Mouse (Mus musculus): ENCODE results near the gene Ndufb10. TPM values are rescaled to one million over a fixed set of nuclear protein-coding genes. Genes with fewer than 3 reads are reported as not detected.
A peak's percentile ranks its signal among the peaks of the same experiment; 100 is the strongest.

Ndufb10 gene
- total RNA-seq, 2 experiments from 2014 or later = 196 to 198 TPM

- intact Hi-C loops (cut with DNase I) = no loop called here
Observed at GRCm38 (mm10) chr17:24716166-24716682, 8.1 kb downstream of the Ndufb10 start.

GRCm38 (mm10) chr17:24715556-24715955 is 8.7 kb downstream of the Ndufb10 start:
- DNase-seq (ENCODE audit: low spot score in 2 of 2) = no peak
- intact Hi-C loops (cut with DNase I) = no loop called here

More at GRCm38 (mm10) chr17:24716166-24716682, 8.1 kb downstream of the Ndufb10 start:
- DNase-seq (ENCODE audit: low spot score in 2 of 2) = no peak

DNA sequence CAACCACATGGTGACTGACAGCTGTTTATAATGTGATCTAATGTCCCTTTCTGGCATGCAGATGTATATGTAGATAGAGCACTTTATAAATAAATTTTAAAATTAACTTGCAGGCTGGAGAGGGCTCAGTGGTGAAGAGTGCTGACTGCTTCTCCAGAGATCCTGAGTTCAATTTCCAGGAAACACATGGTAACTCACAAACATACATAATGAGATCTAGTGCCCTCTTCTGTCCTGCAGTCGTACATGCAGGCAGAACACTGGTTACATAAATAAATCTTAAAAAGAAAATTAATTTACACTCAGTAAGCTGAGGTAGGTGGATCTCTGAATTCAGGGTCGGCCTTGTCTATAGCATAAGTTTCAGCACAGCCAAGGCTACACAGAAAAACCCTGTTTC is 15.6 kb downstream of the Ndufb10 start:
- intact Hi-C loops (cut with DNase I) = no loop called here
- peak in 1 of 2 experiments; percentile 31 for DNase-seq (ENCODE audit: low spot score in 2 of 2)

- intact Hi-C loops (cut with DNase I) = no loop called here
- no peak for DNase-seq (ENCODE audit: low spot score in 2 of 2)
Observed at GRCm38 (mm10) chr17:24707801-24708425, 16.4 kb downstream of the Ndufb10 start.

DNA sequence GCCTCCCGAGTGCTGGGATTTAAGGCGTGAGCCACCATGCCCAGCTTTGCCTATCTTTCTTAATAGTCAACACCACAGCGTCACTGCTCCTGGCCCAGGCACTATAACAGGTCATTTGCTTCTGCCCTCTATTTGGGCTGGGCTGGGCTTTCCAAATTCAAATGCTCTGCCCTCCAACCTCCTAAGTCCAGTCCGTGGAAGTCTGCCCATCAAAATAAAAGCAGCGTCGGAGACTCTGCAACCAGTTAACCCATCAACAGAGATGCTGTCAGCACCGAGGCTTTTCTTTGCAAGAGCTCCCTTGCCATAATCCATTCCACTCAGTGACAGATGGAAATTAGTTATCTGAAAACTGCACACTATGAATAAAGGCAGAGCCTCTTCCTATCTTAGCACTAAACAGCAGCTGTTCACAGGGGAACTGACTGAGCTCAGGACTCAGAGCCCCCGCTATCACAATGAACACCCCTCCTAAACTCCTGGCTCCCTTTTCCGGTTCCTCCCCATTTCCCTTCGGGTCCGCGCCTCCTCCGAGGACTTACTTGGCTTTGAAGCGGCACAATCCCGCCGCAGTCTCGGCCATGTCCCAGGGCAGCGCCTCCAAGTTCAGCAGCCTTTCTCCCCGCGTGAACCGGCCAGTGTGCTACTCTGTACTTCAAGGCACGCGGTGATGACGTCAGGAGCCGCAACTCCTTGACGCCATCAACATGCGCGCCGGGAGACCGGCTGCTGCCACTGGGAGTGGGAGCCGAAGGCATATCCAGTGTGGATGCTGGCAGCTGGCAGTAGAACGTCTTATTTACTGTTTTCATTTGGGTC is 17.1 kb downstream of the Ndufb10 start, which contains the start of gene Tbl3:
Tbl3 (minus strand) TSS at position 679 of the 819 bp plus-strand sequence.
- intact Hi-C loops (cut with DNase I) = no loop called here

DNA sequence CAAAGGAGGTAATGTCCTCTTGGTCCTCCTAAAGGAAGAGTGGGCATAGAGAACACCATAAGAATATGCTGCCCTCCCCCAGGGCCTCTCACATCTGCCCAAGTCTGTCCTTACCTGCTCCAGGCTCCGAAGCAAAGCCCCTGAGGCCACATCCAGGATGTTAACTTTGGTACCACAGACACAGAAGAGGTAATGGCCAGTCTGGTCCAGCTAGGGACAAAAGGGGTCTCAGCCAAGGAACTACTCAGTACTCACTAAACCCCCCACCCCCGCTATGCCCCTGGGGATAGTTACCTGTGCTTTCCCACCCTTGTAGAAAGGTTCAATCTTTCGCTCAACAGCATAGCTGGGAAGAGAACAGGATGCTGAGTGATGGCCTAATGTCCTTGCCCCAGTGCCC is 18.5 kb downstream of the Ndufb10 start:
- intact Hi-C loops (cut with DNase I) = no loop called here
- DNase-seq (ENCODE audit: low spot score in 2 of 2) = no peak

More for the DNA sequence above, 17.1 kb downstream of the Ndufb10 start, which contains the start of gene Tbl3:
- peak; percentile 97 to 98 for DNase-seq (ENCODE audit: low spot score in 2 of 2)

DNA sequence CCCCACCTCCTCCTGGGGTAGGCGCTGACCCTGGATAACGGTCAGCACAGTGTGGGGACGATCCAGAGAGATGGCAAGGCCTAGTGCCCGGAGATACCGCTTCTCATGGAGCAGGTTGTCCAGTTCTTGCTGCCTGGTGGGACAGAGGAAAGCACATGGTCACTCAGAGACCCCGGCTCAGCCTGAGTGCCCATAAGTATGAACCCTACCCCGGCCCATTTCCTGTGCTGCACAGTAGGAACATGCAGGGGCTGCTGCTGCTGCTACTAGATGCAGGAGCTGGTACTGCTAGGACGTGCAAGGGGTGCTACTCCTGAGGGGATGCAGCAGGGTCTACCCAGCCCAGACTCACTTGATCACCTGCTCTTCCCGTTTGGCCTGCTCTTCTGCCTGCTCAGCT is 23.0 kb downstream of the Ndufb10 start:
- DNase-seq (ENCODE audit: low spot score in 2 of 2) = no peak
- intact Hi-C loops (cut with DNase I) = no loop called here

- DNase-seq (ENCODE audit: low spot score in 2 of 2) = no peak
- intact Hi-C loops (cut with DNase I) = no loop called here
Observed at GRCm38 (mm10) chr17:24699473-24699872, 24.8 kb downstream of the Ndufb10 start.

DNA sequence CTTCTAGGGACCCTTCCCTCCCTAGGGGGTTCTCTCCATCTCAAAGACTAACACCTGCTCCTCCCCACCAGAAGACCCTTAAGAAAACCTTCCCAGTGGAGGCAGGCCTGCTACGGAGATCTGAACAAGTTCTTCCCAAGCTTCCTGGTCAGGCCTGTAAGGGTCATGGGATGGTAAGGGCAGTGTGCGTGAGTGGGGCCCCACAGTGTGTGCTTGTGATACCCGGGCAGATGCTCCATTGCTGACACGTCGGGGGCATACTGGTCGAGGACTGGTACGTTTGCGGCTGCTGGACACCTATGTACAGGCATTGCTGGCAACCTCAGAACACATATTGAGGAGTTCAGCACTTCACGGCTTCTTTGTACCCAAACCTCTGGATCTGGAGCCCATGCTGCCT is 25.6 kb downstream of the Ndufb10 start:
- intact Hi-C loops (cut with DNase I) = no loop called here
- no peak for DNase-seq (ENCODE audit: low spot score in 2 of 2)

DNA sequence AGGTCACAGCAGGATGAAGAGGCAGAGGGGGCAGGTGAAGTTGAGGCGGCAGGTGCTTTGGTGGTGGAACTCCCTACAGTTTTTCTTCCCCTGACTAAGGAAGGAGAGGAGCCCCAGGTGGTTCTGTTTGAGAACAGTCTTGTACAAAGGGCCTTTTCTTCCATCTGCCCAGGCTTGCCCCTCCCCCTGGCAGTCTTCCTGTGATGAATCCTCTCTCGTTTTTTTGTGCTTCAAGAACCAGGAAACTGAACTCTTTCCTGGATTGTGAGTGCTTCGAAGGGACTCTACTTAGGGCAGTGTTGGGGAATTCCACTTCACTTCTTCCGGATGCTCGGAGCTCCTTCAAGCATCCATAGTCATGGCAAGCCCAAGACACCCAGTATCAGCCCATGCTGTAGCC is 26.3 kb downstream of the Ndufb10 start:
- no peak for DNase-seq (ENCODE audit: low spot score in 2 of 2)
- intact Hi-C loops (cut with DNase I) = no loop called here

DNA sequence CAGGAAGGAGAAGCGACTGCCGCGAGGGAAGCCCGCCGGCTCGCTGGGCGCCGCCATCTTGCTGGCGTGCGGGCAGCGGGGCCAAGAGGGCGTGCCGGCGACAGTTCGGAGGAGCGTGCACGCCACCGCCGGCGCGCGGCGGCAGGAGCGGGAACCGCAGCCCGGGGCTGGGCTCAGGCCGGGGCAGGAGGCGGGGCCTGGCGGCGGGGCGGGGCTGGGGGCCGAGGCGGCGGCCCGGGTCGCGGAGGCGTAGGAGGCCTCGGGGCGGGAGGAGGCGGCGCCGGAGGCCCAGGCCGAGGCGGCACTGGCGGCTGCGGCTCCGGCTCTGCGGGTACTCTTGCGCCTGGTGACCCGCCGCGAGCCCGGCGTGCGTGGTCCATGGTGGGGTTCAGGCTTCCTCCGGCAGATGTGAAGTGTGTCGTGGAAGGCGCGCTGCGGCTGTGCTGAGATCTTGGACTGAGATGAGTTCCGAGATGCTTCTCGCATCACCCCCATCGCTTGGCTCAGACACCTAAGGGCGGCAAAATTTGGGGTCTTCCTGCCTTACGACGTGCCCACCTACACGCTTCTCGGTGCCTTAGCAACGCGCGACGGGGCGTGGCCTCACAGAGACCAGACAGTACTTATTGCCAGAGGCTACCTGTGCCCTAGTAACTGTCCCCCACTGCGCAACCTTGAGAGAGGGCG is 28.1 kb downstream of the Ndufb10 start, which contains the start of the genes Gfer and Noxo1:
Gfer (minus strand) TSS at position 146 of the 687 bp plus-strand sequence.
Noxo1 (plus strand) TSS at position 224 of the 687 bp plus-strand sequence.
- intact Hi-C loops (cut with DNase I) = no loop called here
- DNase-seq (ENCODE audit: low spot score in 2 of 2) = peak; percentile 82 to 86

DNA sequence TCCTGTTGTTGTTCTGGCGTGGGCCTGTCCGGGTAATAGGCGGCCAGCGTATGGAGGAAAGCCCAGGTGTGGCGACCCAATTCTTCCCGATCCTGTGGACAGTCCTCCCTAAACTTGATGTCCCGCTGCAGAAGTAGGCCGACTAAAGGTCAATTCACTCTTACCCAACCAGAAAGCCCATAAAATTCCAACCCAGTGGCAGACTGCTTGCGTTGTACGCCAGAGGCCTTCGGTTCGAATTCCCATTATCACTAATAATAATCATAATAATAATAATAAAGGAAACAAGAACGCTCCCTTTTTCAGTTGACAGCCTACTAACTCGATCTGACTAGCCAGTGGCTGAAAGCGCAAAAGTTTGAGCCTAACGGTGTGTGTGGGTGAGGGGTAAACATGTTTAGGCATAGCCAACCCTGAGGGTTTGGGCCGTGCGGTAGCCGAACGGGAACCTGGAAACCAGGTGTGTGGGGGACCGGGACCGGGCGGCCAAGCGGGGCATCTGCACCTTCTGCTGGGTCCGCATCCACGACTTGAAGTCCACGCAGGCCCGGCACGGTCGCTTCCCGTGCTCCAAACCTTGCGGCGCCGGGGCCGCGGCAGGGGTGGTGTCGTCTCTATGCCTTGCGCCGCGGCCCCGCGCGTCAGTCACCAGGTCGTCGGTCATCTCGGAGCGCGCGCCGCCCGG is 28.8 kb downstream of the Ndufb10 start:
- intact Hi-C loops (cut with DNase I) = no loop called here
- DNase-seq (ENCODE audit: low spot score in 2 of 2) = no peak

- intact Hi-C loops (cut with DNase I) = no loop called here
- DNase-seq (ENCODE audit: low spot score in 2 of 2) = no peak
Observed at GRCm38 (mm10) chr17:24692385-24692784, 31.9 kb downstream of the Ndufb10 start.

- intact Hi-C loops (cut with DNase I) = no loop called here
Observed at GRCm38 (mm10) chr17:24689251-24690081, 34.8 kb downstream of the Ndufb10 start, which contains the start of gene Syngr3. Gene Syngr3 (minus strand): TSS chr17:24689955.

DNA sequence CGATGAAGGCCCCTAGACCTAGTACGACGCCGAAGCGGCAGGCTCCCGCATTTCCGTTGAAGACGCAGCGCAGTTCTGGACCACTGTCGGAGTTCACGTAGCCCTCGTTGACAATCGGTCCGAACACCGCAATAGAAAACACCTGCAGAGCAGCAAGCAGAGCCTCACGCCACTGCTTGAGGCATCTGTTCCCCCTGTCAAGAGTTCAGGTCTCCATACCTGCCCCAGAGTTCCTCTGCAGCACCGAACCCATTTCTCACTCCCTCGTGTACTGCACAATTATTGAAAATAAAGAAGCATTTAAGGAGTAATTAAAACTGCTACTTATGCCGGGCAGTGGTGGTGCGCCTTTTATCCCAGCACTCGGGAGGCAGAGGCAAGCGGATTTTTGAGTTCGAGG is 36.7 kb downstream of the Ndufb10 start:
- intact Hi-C loops (cut with DNase I) = no loop called here
- no peak for DNase-seq (ENCODE audit: low spot score in 2 of 2)

More at GRCm38 (mm10) chr17:24689251-24690081, 34.8 kb downstream of the Ndufb10 start, which contains the start of gene Syngr3:
- peak; percentile 52 to 60 for DNase-seq (ENCODE audit: low spot score in 2 of 2)

- no peak for DNase-seq (ENCODE audit: low spot score in 2 of 2)
- intact Hi-C loops (cut with DNase I) = no loop called here
Observed at GRCm38 (mm10) chr17:24687146-24687595, 37.1 kb downstream of the Ndufb10 start.

- intact Hi-C loops (cut with DNase I) = no loop called here
- DNase-seq (ENCODE audit: low spot score in 2 of 2) = no peak
Observed at GRCm38 (mm10) chr17:24686514-24686913, 37.8 kb downstream of the Ndufb10 start.

GRCm38 (mm10) chr17:24677500-24678080 is 46.7 kb downstream of the Ndufb10 start:
- intact Hi-C loops (cut with DNase I) = loop anchor here (5.0 kb wide), 1 partner anchor 200 kb away; the partner anchor contains the start of gene Mlst8
- DNase-seq (ENCODE audit: low spot score in 2 of 2) = no peak

All from left cerebral cortex, postnatal 25 days (tissue).